Mouse (Mus musculus) stomach, postnatal 0 days (tissue): ENCODE data around the gene Olfr437. TPM values are rescaled to one million over a fixed set of nuclear protein-coding genes. Genes with fewer than 3 reads are reported as not detected.
"Not testable (repeated sequence)": the region's sequence is repeated elsewhere in the genome, so short reads cannot be mapped to it uniquely, and the experiment has no call there.

Source experiments
- ATAC-seq: fragments of 200-750 bp; cut with Nextera tagmentation; 2 replicates; pipeline ENCODE4 v1.8.0; 2017; ENCODE audit not compliant: low FRiP score, low TSS enrichment
- DNase-seq: peaks from one replicate; pipeline ENCODE4 v3.0.0-alpha.2; 2016; ENCODE audit warnings: low spot score
- H3K27ac ChIP-seq: fragments of 300-500 bp; sonication (generic); replicated peaks from 2 replicates; pipeline ENCODE4 v1.5.1; 2014; ENCODE audit warnings: mild to moderate bottlenecking, control low read depth
- H3K27me3 ChIP-seq: fragments of 300-500 bp; sonication (generic); 2 replicates; pipeline ENCODE4 v1.6.1; 2014; ENCODE audit warnings: low read length; ENCODE audit not compliant: control insufficient read depth, insufficient read depth
- H3K36me3 ChIP-seq: fragments of 300-500 bp; sonication (generic); 2 replicates; pipeline ENCODE4 v1.6.1; 2014; ENCODE audit warnings: low read length, mixed read lengths; ENCODE audit not compliant: control insufficient read depth, insufficient read depth
- H3K4me1 ChIP-seq: fragments of 300-500 bp; sonication (generic); replicated peaks from 2 replicates; pipeline ENCODE4 v1.6.1; 2014; ENCODE audit warnings: antibody characterized with exemption; ENCODE audit not compliant: control insufficient read depth, insufficient read depth
- H3K4me2 ChIP-seq: fragments of 300-500 bp; sonication (generic); replicated peaks from 2 replicates; pipeline ENCODE4 v1.6.1; 2014; ENCODE audit warnings: low read depth, mild to moderate bottlenecking, control low read depth, moderate library complexity
- H3K4me3 ChIP-seq: fragments of 300-500 bp; sonication (generic); 2 replicates; pipeline ENCODE4 v1.5.1; 2014; ENCODE audit warnings: low read depth, low read length, control low read depth
- H3K9ac ChIP-seq: fragments of 300-500 bp; sonication (generic); 2 replicates; pipeline ENCODE4 v1.6.1; 2014; ENCODE audit warnings: mild to moderate bottlenecking, low read length, control low read depth, mixed read lengths
- H3K9me3 ChIP-seq: fragments of 300-500 bp; sonication (generic); 2 replicates; pipeline ENCODE4 v1.6.1; 2016; ENCODE audit warnings: low read length; ENCODE audit not compliant: control insufficient read depth
- CTCF ChIP-seq: IDR thresholded peaks from 2 replicates; pipeline ENCODE4 v1.5.1; 2016; ENCODE audit warnings: antibody characterized with exemption, low read depth, mild to moderate bottlenecking, moderate library complexity
- EP300 ChIP-seq: optimal IDR thresholded peaks from 2 replicates; pipeline ENCODE3; 2016; ENCODE audit warnings: antibody characterized with exemption
- WGBS: fragments of 180-500 bp; shearing (Covaris S2); extraction: QIAGEN DNeasy Blood & Tissue Kit; methylation state at CpG from one replicate; pipeline ENCODE4 v1.1.7; 2014; 5-methylcytosine and 5-hydroxymethylcytosine counted together
- polyA plus RNA-seq: library from polyadenylated mRNA; unstranded; fragments of >200 nt; fragmentation: Nextera tagmentation; extraction: Ambion mirVana; gene quantifications from 2 replicates; pipeline ENCODE4 v1.2.1, GENCODE M21; 2015

The Olfr437 gene
- 0.06 TPM in 1 of 2 replicates, not detected in the other for polyA plus RNA-seq

GRCm38 (mm10) chr6:43162982-43163381, at the start of gene Olfr437:
Gene Olfr437 (plus strand): TSS chr6:43163282.
- ATAC-seq (no peak), DNase-seq (no peak)
- Histone ChIP-seq H3K36me3 (no peaks in the 10 kb centered on the region), H3K27me3 (no peaks in the 10 kb centered on the region), H3K4me1 (no peaks in the 10 kb centered on the region), H3K9me3 (no peaks in the 10 kb centered on the region), H3K27ac (no peak within 1 kb of the TSS), H3K9ac (no peak within 1 kb of the TSS), H3K4me2 (no peak within 1 kb of the TSS), H3K4me3 (no peak within 1 kb of the TSS)
- TF ChIP-seq CTCF: no peak
- no peak for TF ChIP-seq EP300
- 60% methylated on average over 3 of the region's 3 CpGs for WGBS

- not testable (repeated sequence) for ATAC-seq, DNase-seq
- WGBS: 79% methylated on average over 2 of the region's 2 CpGs
These were observed 16.8 kb upstream of the Olfr437 start, which contains the start of gene Olfr237-ps1 for GRCm38 (mm10) chr6:43146267-43146666. Gene Olfr237-ps1 (plus strand): TSS chr6:43146567.

GRCm38 (mm10) chr6:43159502-43159901, 3.6 kb upstream of the Olfr437 start:
- H3K4me3 ChIP-seq: no peak overlapping the region
- no peak for TF ChIP-seq CTCF
- TF ChIP-seq EP300: no peak

More at GRCm38 (mm10) chr6:43146267-43146666, 16.8 kb upstream of the Olfr437 start, which contains the start of gene Olfr237-ps1:
- H3K9ac ChIP-seq, H3K27ac ChIP-seq, H3K36me3 ChIP-seq, H3K27me3 ChIP-seq, H3K9me3 ChIP-seq, H3K4me3 ChIP-seq, H3K4me2 ChIP-seq, H3K4me1 ChIP-seq: not testable (repeated sequence)

GRCm38 (mm10) chr6:43167246-43167645, 4.2 kb downstream of the Olfr437 start:
- H3K4me3 ChIP-seq: no peak overlapping the region
- DNase-seq: no peak
- TF ChIP-seq CTCF (no peak), EP300 (no peak)
- H3K4me2 ChIP-seq: no peak overlapping the region
- H3K36me3 ChIP-seq: no peaks in the 10 kb centered on the region
- no peaks in the 10 kb centered on the region for H3K4me1 ChIP-seq
- no peaks in the 10 kb centered on the region for H3K9me3 ChIP-seq
- no peaks in the 10 kb centered on the region for H3K27me3 ChIP-seq
- no peak for ATAC-seq
- no peak overlapping the region for H3K27ac ChIP-seq
- no peak overlapping the region for H3K9ac ChIP-seq
- 84% methylated on average over 4 of the region's 4 CpGs for WGBS

More at GRCm38 (mm10) chr6:43159502-43159901, 3.6 kb upstream of the Olfr437 start:
- H3K4me1 ChIP-seq: no peaks in the 10 kb centered on the region
- 64% methylated on average over 1 of the region's 1 CpGs for WGBS
- H3K27me3 ChIP-seq: no peaks in the 10 kb centered on the region
- no peak overlapping the region for H3K27ac ChIP-seq
- no peak for ATAC-seq
- no peak overlapping the region for H3K9ac ChIP-seq
- no peaks in the 10 kb centered on the region for H3K9me3 ChIP-seq
- no peaks in the 10 kb centered on the region for H3K36me3 ChIP-seq
- DNase-seq: no peak
- no peak overlapping the region for H3K4me2 ChIP-seq

GRCm38 (mm10) chr6:43171840-43172239, 8.8 kb downstream of the Olfr437 start, which contains the start of gene Olfr13:
Gene Olfr13 (plus strand): TSS chr6:43172140.
- TF ChIP-seq EP300 (no peak), CTCF (no peak)
- ATAC-seq: no peak
- Histone ChIP-seq H3K4me2 (no peak within 1 kb of the TSS), H3K27me3 (no peaks in the 10 kb centered on the region), H3K27ac (no peak within 1 kb of the TSS), H3K4me1 (no peaks in the 10 kb centered on the region), H3K4me3 (no peak within 1 kb of the TSS), H3K36me3 (no peaks in the 10 kb centered on the region), H3K9ac (no peak within 1 kb of the TSS), H3K9me3 (no peaks in the 10 kb centered on the region)
- no peak for DNase-seq
- 54% methylated on average over 4 of the region's 4 CpGs for WGBS

GRCm38 (mm10) chr6:43178129-43178528, 15.0 kb downstream of the Olfr437 start:
- DNase-seq: no peak
- Histone ChIP-seq H3K4me2 (no peak overlapping the region), H3K27me3 (no peaks in the 10 kb centered on the region), H3K36me3 (no peaks in the 10 kb centered on the region), H3K27ac (no peak overlapping the region), H3K4me1 (no peaks in the 10 kb centered on the region), H3K4me3 (no peak overlapping the region), H3K9ac (no peak overlapping the region), H3K9me3 (no peaks in the 10 kb centered on the region)
- TF ChIP-seq CTCF: no peak
- no peak for TF ChIP-seq EP300
- ATAC-seq: no peak
- WGBS: 73% methylated on average over 1 of the region's 1 CpGs
